Mouse (Mus musculus) small intestine, adult 2 months (tissue): ENCODE results near the gene Stat3.

ENCODE experiments used
- CTCF ChIP-seq: fragments of 200-500 bp; IDR thresholded peaks from 2 replicates; pipeline ENCODE4 v1.5.1; 2012; ENCODE audit warnings: low read depth, mild to moderate bottlenecking, control low read depth, inconsistent platforms, low read length, moderate library complexity, mixed read lengths; ENCODE audit not compliant: insufficient replicate concordance, insufficient read length; ENCODE audit errors: extremely low read depth
- POLR2A ChIP-seq: fragments of 200-500 bp; IDR thresholded peaks from 2 replicates; pipeline ENCODE4 v1.6.1; 2012; ENCODE audit warnings: low read depth, mild to moderate bottlenecking, control low read depth, inconsistent platforms, low read length, moderate library complexity

- TF ChIP-seq POLR2A (no peak), CTCF (no peak)
Observed at GRCm38 (mm10) chr11:100974381-100974970, 35.1 kb upstream of the Stat3 start.
